Mouse (Mus musculus) ZHBTc4 (cell line): ENCODE measurements around the gene Hoxd3.

Source experiments
- DNase-seq: peaks from one replicate; pipeline ENCODE4 v3.0.0-alpha.2; 2011; ENCODE audit warnings: low read depth, low spot score

The Hoxd3 gene

GRCm38 (mm10) chr2:74691995-74692807 lies 19.5 kb upstream of the Hoxd3 start:
- peak; percentile 45 for DNase-seq

GRCm38 (mm10) chr2:74692808-74693431 lies 18.8 kb upstream of the Hoxd3 start:
- peak; percentile 38 for DNase-seq

- no peak for DNase-seq
Measured at GRCm38 (mm10) chr2:74693432-74693827, 18.3 kb upstream of the Hoxd3 start.

- peak; percentile 86 for DNase-seq
Measured at GRCm38 (mm10) chr2:74694066-74694465, 17.7 kb upstream of the Hoxd3 start.

GRCm38 (mm10) chr2:74695383-74695782 lies 16.3 kb upstream of the Hoxd3 start:
- DNase-seq: no peak

- DNase-seq: no peak
Measured at GRCm38 (mm10) chr2:74695813-74696430, 15.8 kb upstream of the Hoxd3 start.

- DNase-seq: peak; percentile 51
Measured at GRCm38 (mm10) chr2:74696442-74697335, 15.0 kb upstream of the Hoxd3 start.

- peak; percentile 80 for DNase-seq
Measured at GRCm38 (mm10) chr2:74697567-74698121, 14.1 kb upstream of the Hoxd3 start, which contains the start of gene Hoxd9. Gene Hoxd9, plus strand, starts transcription at chr2:74697727.

- peak; percentile 66 for DNase-seq
Measured at GRCm38 (mm10) chr2:74698201-74699052, 13.3 kb upstream of the Hoxd3 start.

GRCm38 (mm10) chr2:74699053-74699430 lies 12.7 kb upstream of the Hoxd3 start:
- DNase-seq: no peak

GRCm38 (mm10) chr2:74699664-74700545 lies 11.8 kb upstream of the Hoxd3 start:
- no peak for DNase-seq

GRCm38 (mm10) chr2:74700546-74701112 lies 11.1 kb upstream of the Hoxd3 start:
- DNase-seq: no peak

- DNase-seq: peak; percentile 69
Measured at GRCm38 (mm10) chr2:74701949-74702819, 9.5 kb upstream of the Hoxd3 start.

- no peak for DNase-seq
Measured at GRCm38 (mm10) chr2:74702820-74703219, 8.9 kb upstream of the Hoxd3 start.

- DNase-seq: no peak
Measured at GRCm38 (mm10) chr2:74703317-74703716, 8.4 kb upstream of the Hoxd3 start.

- no peak for DNase-seq
Measured at GRCm38 (mm10) chr2:74703720-74704392, 7.9 kb upstream of the Hoxd3 start.

GRCm38 (mm10) chr2:74704393-74704998 lies 7.2 kb upstream of the Hoxd3 start, which contains the start of gene Hoxd8:
Gene Hoxd8, plus strand, starts transcription at chr2:74704615.
- DNase-seq: peak; percentile 76
